In the genomic region with DNA sequence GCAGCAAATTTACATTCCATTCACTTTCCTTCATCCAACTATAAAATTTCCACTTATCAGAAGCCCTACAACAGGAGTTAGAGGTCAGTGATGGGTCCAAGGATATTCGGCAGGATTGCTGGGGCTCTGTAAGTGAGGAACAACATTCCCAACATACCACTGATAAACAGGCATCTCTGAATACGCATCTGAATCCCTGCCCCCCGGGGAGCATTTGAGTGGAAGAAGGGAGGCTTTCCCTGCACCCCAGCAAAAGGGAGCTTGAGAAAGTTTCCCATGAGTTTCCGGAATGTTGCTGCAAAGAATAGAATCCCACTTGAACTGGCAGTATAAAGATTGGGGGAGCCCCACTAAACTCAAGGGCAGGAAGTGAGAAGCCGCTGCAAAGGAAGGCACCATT, we compare ENCODE assay signal across 12 mouse cellular contexts.
"Had no signal": no experiment of that assay in that cellular context is flagged by ENCODE, and none has a peak within 500 bp of the region (broad histone marks: within the 10 kb centered on the region; RNA-seq: fewer than 3 reads in every experiment).

No protein-coding gene starts in this region.

- H3K27me3 ChIP-seq: liver, embryonic 13.5 days; midbrain, embryonic 12.5 days; midbrain, embryonic 15.5 days had no signal

- H3K36me3 ChIP-seq: liver, embryonic 13.5 days; midbrain, embryonic 12.5 days; midbrain, embryonic 15.5 days; neural tube, embryonic 13.5 days had no signal

- H3K9ac ChIP-seq: liver, embryonic 13.5 days; lung, embryonic 14.5 days; midbrain, embryonic 12.5 days; midbrain, embryonic 15.5 days; neural tube, embryonic 13.5 days had no signal

- ATAC-seq: lung, postnatal 0 days; midbrain, embryonic 15.5 days had no signal

- H3K27ac ChIP-seq: left cerebral cortex, adult 2 months; liver, embryonic 13.5 days; macrophage; midbrain, embryonic 12.5 days; midbrain, embryonic 15.5 days; neural tube, embryonic 13.5 days had no signal

- H3K4me3 ChIP-seq: left cerebral cortex, adult 2 months; liver, embryonic 13.5 days; midbrain, embryonic 12.5 days; midbrain, embryonic 15.5 days; myocyte; neural tube, embryonic 13.5 days had no signal

- DNase-seq: layer of hippocampus, postnatal 36 days; liver, embryonic 13.5 days; lung, embryonic 14.5 days; thymus, adult 18-20 months; thymus, postnatal 36 days had no signal

- H3K4me2 ChIP-seq: liver, embryonic 13.5 days; lung, embryonic 14.5 days; midbrain, embryonic 12.5 days; midbrain, embryonic 15.5 days; neural tube, embryonic 13.5 days had no signal

- H3K4me1 ChIP-seq: liver, embryonic 13.5 days; midbrain, embryonic 12.5 days; midbrain, embryonic 15.5 days; neural tube, embryonic 13.5 days had no signal

- H3K9me3 ChIP-seq: liver, embryonic 13.5 days; midbrain, embryonic 12.5 days; midbrain, embryonic 15.5 days; neural tube, embryonic 13.5 days had no signal
